Mouse (Mus musculus): ENCODE results near the gene Ssxb1.
"Not testable (repeated sequence)": the region's sequence is repeated elsewhere in the genome, so short reads cannot be mapped to it uniquely, and the experiment has no call there.

Gene Ssxb1

DNA sequence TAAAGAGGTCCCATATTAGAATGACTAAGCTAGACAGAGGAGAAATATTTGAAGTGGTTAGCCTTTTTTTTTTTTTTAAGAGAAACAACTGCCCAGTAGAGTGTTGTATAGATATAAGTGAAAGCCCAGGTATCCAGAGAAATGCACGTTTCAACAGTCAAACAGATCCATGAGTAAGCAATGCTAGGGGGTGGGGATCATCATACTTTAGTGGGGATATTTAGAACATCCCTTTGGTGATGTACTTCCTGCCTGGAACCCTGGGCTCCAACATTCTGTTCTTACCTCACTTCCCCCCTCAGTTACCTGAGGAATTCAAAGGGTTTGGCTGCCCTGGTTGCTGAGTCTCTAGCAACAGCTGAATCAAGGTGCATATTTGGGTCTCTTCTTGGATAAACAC, at the start of gene Ssxb1:
Gene Ssxb1 (plus strand): TSS at position 301 of the 400 bp plus-strand sequence.
- not testable (repeated sequence) for DNase-seq (ENCODE audit: low read depth)

DNA sequence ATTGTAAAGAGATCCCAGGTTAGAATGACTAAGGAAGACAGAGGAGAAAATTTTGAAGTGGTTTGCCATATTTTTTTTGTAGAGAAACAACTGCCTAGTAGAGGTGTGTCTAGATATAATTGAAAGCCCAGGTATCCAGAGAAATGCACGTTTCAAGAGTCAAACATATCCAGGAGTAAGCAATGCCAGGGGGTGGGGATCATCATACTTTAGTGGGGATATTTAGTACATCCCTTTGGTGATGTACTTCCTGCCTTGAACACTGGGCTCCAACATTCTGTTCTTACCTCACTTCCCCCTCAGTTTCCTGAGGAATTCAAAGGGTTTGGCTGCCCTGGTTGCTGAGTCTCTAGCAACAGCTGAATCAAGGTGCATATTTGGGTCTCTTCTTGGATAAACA, 46.4 kb upstream of the Ssxb1 start, which contains the start of gene Ssxb9:
Gene Ssxb9 (plus strand): TSS at position 301 of the 400 bp plus-strand sequence.
- DNase-seq (ENCODE audit: low read depth) = not testable (repeated sequence)

DNA sequence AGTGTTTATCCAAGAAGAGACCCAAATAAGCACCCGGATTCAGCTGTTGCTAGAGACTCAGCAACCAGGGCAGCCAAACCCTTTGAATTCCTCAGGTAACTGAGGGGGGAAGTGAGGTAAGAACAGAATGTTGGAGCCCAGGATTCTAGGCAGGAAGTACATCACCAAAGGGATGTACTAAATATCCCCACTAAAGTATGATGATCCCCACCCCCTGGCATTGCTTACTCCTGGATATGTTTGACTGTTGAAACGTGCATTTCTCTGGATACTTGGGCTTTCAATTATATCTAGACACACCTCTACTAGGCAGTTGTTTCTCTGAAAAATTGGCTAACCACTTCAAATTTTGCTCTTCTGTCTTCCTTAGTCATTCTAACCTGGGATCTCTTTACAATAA, 48.5 kb downstream of the Ssxb1 start, which contains the start of gene Ssxb2:
Gene Ssxb2 (minus strand): TSS at position 101 of the 400 bp plus-strand sequence.
- not testable (repeated sequence) for DNase-seq (ENCODE audit: low read depth)
